Mouse (Mus musculus) liver, adult 2 months (tissue): ENCODE results near the gene Prkce.

Source experiments
- CTCF ChIP-seq: fragments of 200-500 bp; IDR thresholded peaks from 2 replicates; pipeline ENCODE4 v1.5.1; 2011; ENCODE audit warnings: low read depth, low read length, control low read depth
- POLR2A ChIP-seq: fragments of 200-500 bp; IDR thresholded peaks from 2 replicates; pipeline ENCODE4 v1.6.1; 2011; ENCODE audit warnings: low read length, control low read depth; ENCODE audit not compliant: insufficient read depth; ENCODE audit errors: extremely low read depth

GRCm38 (mm10) chr17:86194921-86195320 lies 27.3 kb downstream of the Prkce start:
- no peak for TF ChIP-seq CTCF
- TF ChIP-seq POLR2A = no peak
